Mouse (Mus musculus) heart, postnatal 25 days (tissue): Measurements from ENCODE around the gene Gfm1. TPM values are rescaled to one million over a fixed set of nuclear protein-coding genes. Genes with fewer than 3 reads are reported as not detected.

Source experiments
- DNase-seq: peaks from one replicate; pipeline ENCODE4 v3.0.0; 2022; ENCODE audit warnings: low spot score
- intact Hi-C: fragments of 180-260 bp; cut with DNase I; formaldehyde crosslinking; loops from one replicate; pipeline ENCODE4 v1.15.1; 2025
- total RNA-seq, 2 experiments: library from RNA; stranded (reverse); gene quantifications; 2 replicates each; pipeline ENCODE4 v1.2.3; 2021

The Gfm1 gene
- total RNA-seq, 2 experiments from 2014 or later: 226 to 229 TPM

DNA sequence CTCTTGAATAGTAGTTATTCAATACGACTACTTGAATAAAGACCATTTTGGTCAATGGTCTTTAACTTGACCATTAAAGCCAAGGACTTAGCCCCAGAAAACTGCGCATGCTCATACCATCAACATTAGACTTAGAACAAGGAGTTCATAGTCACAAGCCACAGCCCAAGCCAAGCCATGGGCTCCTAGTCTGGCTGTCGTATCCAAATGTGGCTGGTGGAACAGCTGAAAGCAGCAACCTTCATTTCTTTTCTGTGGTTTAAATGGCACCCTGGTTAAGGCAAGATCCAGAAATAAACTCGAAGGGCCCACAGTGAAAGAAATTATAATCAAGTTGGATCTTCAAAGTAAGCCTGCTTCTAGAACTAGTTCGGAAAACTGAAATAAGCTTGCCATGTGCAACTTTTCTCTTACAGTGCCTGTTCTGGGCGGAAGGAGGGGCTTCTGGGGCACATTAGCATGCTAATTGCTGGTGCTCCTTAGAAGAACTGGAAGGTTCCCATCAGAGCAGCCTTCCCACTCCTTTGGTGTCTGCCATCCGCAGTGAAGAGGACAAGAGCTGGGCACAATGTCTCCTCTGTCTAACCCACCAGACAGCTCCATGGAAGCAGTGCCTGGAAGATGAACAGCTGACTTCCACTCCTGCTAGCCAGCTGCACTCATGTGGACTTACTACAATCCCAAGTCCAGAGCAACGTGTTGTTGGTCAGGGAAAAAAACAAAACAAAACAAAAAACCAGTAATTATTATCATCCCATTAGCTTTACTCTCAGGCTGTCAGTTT, 62.4 kb downstream of the Gfm1 start:
- DNase-seq: no peak
- intact Hi-C loops: no loop called here

DNA sequence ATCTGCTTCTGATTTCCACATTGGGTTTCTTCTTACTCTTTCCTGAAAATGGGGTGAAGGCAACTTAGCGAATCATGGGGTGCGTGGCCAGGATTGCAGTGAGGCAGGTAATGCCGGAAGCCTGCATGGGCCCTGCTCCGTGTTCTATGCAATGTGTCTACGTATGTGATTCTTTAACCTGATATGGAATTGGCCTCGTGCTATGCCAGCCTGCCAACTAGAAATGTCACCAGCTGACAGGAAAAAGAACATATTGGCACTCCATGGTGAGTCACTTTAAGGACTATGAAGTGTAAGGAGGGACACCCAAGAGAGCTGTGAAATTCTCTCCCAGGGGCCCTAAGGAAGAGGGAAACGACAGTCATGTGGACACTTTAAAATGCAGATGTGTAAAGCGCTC, 63.2 kb downstream of the Gfm1 start:
- no peak for DNase-seq
- intact Hi-C loops: no loop called here

DNA sequence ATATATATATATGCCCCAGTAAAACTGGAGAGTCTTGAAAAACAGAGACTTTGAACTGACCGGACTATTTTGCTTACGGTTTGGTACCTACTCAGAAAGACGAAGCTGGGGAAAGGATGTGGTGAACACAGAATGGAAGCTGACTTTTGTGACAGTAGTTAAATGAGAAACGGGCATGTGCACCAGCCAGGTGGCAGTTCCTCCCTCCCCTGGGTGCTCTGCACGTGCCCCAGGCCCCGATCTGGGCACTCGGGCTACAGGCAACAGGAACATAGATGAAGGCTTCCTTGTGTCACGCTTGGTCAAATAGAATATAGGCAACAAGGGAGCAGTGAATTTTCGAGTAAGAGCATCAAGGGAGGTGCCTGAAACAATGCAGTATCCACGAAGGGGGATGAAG, 66.4 kb downstream of the Gfm1 start:
- intact Hi-C loops: no loop called here
- DNase-seq: no peak

DNA sequence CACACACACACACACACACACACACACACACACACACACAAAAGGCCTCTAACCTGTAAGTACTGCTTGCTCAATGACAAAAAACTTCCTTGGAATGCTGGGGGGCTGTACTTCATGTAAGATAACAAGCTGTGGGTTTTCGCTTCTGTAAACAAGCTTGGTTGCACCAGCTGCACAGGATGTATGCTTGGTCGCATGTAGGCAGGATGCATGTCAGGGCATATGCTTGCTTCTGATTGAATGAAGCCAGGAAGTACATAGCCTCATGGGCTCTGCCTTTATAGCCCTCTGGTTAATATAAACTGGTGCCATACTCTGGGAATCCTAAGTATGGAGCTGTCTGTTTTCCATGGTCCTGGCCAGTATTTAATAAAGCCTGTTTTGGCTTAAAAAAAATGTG, 68.1 kb downstream of the Gfm1 start:
- intact Hi-C loops: no loop called here
- DNase-seq: no peak

DNA sequence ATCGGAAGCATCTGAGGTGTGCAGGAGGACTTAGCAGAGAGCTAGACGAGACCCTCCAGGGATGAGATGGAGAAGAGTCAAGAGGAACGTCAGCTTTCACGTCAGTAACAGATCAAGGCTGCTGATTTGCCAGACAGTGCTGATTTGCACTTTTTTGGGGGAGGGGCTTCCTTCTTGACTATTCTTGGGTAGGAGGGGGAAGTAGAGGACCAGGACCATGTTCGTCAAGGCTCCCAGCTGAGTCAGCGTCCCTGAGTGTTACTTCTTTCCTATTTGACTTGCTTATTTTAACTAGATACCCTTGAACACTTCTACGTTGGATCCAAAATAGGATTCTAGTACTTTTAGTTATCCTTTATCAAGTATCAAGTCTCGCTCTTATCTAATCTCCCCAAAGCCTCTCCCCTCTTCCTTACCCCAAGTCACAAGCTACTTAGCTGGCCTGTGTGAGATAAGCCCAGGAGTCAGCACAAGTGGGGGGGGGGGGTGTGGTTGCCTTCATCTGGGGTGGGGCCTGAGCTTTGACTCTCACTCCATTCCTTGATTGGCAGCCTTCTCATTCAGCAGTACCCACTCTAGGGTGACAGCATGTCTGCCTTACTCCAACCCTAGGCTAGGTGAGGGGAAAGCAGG, 69.0 kb downstream of the Gfm1 start:
- intact Hi-C loops: no loop called here
- no peak for DNase-seq

DNA sequence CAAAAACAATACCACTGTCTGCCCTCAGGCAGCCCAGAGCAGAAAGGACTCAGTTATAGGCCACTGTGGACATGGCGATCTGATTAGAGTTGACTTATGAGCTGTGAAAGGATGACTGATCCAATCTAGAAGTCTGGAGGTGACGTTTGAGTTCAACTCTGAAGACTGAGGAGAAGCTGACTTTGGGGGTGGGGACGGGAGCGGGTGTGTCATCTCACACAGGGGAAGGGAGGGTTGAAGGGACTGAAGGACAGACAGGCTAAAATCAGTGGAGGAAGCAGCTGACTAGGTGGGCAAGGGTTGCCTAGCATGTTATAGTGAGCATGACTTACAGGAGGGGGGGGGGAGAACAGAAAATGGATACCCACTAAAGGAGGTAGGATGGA, 69.5 kb downstream of the Gfm1 start:
- intact Hi-C loops: no loop called here
- no peak for DNase-seq

DNA sequence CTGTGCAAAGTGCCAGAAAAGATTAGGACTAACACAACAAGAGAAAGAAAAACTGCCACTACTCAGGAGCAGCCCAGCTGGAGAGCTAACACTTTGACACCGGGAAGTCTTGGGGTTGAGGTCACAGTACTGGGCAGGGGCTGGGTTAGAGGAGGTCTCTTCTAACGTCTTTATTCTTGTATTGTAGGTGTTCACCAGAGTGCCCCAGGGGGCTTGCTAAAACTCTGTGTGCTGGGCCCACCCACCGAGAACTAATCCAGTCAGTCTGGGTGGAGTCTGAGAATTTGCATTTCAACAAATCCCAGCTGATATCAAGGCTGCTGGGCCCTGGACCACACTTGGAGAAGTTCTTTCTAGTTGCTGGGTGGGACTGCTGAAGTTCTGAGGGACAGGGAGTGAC, 74.0 kb downstream of the Gfm1 start:
- no peak for DNase-seq
- intact Hi-C loops: no loop called here

DNA sequence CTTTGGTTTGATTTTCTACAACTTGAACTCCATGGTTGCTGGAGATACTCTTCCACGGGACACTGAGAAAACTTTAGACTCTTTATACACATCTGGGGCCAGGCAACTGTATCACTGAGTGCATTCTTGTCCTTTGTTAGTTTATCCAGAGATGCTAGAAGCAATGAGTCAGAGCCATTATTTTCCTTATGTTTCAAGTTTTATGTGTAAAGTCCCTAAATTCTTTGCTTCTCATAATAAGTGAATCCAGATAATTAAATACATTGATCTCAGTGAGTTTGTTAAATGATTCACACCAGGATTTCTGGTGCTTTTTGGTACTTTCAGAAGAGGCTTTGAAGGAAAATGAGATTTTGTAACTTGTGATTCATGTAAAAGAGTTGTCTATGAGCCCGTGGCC, 75.4 kb downstream of the Gfm1 start:
- DNase-seq: no peak
- intact Hi-C loops: no loop called here

DNA sequence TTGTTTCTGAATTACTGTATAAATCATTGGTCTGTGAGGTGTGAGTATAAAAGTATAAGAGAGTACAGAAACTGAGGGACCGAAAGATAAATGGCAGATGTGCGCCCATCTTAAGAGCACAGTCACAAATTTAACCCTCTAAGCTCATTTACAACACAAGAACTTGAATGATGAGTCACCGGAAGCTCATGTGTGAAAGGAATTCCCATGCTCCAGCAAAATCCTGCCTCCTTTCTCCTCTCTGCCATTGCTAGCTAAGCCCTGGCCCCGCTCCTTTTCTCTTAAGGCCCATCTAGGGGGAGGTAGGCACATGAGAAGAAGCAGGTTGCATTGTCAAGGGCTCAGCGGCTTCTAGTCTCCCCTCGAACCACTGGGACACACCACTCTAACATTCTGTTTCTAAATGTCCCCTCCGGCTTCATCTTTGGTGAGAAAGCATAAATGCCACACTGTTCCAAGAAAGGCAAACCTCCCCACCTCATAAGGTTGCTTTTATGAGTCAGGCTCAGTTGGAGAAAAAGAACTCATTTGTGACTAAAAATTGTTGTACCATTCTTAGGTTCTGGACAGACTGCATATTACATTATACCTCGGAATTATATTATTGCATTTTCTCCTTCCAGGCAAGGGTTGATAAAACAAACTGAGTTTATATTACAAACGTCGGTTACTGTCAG, 78.5 kb downstream of the Gfm1 start:
- DNase-seq: no peak
- intact Hi-C loops: no loop called here

DNA sequence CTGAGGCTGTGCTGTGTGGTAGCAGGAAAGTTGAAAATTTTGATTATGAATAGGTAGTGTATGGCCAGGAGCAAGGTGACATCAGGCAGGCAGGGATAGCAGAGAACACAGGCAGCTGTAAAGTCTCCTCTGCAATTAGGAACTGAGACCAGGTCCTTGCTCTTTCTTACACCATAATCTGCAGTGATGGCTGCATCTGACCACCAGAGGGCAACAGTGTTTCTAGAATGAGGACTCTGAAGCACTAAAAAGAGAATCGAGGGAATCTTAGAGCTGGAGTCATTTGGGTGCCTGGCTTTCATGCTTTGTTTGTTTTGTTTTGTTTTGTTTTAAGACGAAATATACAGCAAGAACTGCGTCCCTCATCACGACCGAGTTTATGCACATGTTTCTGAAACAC, 82.9 kb downstream of the Gfm1 start:
- no peak for DNase-seq

DNA sequence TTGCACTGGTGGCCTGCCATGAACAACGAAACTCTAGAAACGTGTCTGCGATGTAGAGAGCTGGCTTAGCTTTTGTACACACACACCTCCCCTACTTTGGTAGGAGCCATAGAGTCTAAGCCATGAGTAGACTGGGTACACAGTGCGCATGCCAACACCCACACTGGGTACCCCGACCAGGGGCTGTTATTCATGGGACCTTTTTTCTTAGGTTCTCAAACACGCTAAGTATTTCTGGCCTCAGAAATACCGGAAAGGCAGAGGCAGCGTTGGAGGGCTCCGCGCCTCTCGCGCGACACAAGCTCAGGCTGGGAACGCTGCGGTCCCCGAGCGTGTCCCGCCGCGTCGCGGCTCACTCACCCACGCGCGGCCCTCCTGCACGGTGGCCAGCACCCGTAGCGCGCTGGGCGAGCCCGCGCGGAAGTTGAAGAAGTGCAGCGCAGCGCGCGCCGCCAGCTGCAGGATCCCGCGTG, 84.9 kb downstream of the Gfm1 start:
- intact Hi-C loops: no loop called here
- no peak for DNase-seq

More for the DNA sequence above, 82.9 kb downstream of the Gfm1 start:
- intact Hi-C loops: loop anchor here (1.0 to 2.0 kb wide), 2 partner anchors 55 to 532 kb away; no protein-coding TSS in a partner anchor

DNA sequence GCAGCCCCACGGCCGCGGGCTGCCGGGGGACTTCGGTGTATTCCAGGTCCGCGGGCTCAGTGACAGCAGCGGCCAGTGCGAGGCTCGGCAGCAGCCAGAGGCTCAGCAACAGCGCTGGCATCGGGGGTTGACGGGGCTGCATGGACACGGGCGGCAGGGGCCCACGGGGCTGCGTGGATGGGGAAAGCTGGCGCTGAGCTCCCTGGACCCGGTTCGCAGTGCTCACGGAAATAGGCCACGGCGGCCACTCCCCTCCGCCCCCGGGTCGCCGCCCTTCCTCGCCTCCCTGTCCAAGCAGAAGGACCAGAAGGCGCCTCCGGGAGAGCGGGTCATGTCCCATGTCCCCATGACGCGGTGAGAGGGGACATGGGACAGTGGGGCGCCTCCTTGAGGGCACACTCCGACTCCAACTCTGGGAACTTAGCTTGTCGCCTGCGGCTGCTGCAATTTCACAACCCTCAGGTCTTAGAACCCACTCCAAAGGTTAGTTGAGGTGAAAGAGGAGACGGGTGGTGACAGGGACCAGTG, 85.4 kb downstream of the Gfm1 start, which contains the start of gene Rarres1:
Gene Rarres1, minus strand, starts transcription at position 250 of the 528 bp plus-strand sequence.
- intact Hi-C loops: no loop called here

DNA sequence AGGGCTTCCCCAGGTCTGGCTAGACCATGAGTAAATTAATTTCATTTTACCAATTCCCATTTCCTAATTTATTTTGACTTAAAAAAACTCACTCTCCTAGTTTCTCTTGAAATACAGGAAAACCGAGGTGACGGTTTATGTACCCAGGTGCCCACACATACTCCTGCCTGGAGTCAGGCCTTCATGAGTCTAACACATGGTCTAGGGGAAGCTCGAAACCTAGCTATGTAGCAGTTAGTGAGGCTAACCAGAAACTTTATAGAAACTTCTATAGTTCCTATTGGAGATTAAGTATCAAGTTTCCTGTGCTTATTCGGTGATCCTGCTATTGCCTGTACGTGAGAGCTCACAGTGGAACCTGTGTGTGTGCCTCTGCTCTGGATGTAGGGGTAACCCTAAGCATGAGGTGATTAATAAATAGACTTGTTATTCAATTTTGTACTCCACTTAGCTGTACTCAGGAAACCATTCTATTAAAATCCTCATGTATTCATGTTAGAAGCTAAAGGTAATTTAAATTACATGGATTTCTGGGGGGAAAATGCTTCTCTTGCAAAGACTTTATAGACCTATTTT, 90.8 kb downstream of the Gfm1 start:
- intact Hi-C loops: no loop called here
- no peak for DNase-seq

More for the DNA sequence above, 85.4 kb downstream of the Gfm1 start, which contains the start of gene Rarres1:
- no peak for DNase-seq

DNA sequence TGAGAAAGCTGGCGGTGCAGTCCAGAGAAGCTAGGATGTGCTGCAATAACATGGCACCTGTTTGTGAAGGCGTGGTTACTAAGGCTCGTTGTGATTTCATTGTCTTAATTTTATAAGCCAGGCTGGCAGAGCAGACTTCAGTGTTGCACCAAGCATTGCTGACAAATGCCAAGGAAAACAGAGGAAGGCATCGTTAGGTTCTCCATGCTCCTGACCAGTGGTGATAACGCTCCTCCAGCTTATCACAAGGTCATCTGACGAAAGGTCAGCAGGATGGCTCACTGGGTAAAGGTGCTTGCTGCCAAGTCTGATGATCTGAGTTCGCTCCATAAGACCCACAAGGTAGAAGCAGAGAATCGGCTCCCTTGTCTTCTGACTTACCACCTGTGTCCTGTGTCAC, 92.8 kb downstream of the Gfm1 start:
- intact Hi-C loops: no loop called here
- no peak for DNase-seq

DNA sequence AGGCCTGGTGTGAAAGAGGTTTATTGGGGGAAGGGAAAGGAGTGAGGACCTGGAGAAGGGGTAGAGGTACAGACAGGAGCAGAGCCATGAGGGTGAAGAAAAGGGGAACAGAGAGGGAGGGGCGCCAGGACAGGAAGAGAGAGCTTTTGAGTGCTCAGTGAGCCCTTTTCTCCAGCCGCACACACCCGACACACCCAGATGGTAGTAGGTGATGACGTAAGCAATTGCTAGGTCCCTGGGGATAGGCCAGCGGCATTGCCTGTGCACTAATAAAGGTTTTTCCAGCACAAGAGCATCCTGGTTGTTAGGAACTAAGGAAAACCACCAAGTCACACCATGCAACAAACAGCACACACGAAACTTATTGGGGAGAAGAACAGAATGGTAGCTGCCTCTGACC, 94.9 kb downstream of the Gfm1 start:
- DNase-seq: no peak
- intact Hi-C loops: no loop called here

Other genes with a start within 250 kb of the Gfm1 start
- 100 to 1,000 TPM; 328 to 331 TPM for gene Mlf1, start 56.0 kb upstream of the Gfm1 start, total RNA-seq
- not detected for gene Gm17402, start 54.9 kb upstream of the Gfm1 start, total RNA-seq
- 1 to 10 TPM; 6.5 TPM for gene Lxn, start 33.8 kb downstream of the Gfm1 start, total RNA-seq
- gene Rarres1, start 85.4 kb downstream of the Gfm1 start, total RNA-seq: under 1 TPM; 0.53 to 0.62 TPM
- gene Mfsd1, start 152.6 kb downstream of the Gfm1 start, total RNA-seq: 10 to 100 TPM; 22.5 to 26.9 TPM